In genomic region chr10:18069576-18069975, GRCm38 (mm10) we compare ENCODE assay signal across 18 mouse cellular contexts. TPM values are rescaled to one million over a fixed set of nuclear protein-coding genes. Genes with fewer than 3 reads are reported as not detected.
DNase-seq lines count a peak whose midpoint lies in the region; ATAC-seq and TF ChIP-seq lines count a peak whose summit lies in the region.
"Had no signal": no experiment of that assay in that cellular context is flagged by ENCODE, and none has a peak within 500 bp of the region (broad histone marks: within the 10 kb centered on the region; RNA-seq: fewer than 3 reads in every experiment).

No protein-coding gene starts in this region.

- no peak for TF ChIP-seq POLR2A in kidney, adult 2 months (IDR thresholded peaks at IDR 0.05; ENCODE audit: low read depth, low read length)

- no peaks in the 10 kb centered on the region for H3K36me3 ChIP-seq in kidney, adult 2 months (ENCODE audit: control insufficient read depth, insufficient read depth, low read length)
- H3K36me3 ChIP-seq: embryonic facial prominence, embryonic 15.5 days; hindbrain, embryonic 12.5 days; intestine, embryonic 15.5 days; kidney, embryonic 15.5 days; midbrain, embryonic 12.5 days had no signal

- 62% methylated on average over 2 of the region's 2 CpGs for WGBS in kidney, adult 2 months

- TF ChIP-seq CTCF in kidney, adult 2 months (conservative IDR thresholded peaks at IDR 0.05; ENCODE audit: insufficient read depth, insufficient read length, low read depth, low read length), result no peak

- H3K27me3 ChIP-seq in kidney, adult 2 months (replicated peaks; ENCODE audit: control insufficient read depth, insufficient read depth, low read length), result no peaks in the 10 kb centered on the region
- H3K27me3 ChIP-seq: embryonic facial prominence, embryonic 15.5 days; hindbrain, embryonic 12.5 days; intestine, embryonic 15.5 days; kidney, embryonic 15.5 days; midbrain, embryonic 12.5 days had no signal

- H3K27ac ChIP-seq in kidney, adult 2 months (ENCODE audit: insufficient read depth, low read depth, low read length), result peak overlapping the region; percentile 30; the same call in 1 of the 2 replicates
- H3K27ac ChIP-seq: embryonic facial prominence, embryonic 15.5 days; heart, adult 2 months; hindbrain, embryonic 12.5 days; intestine, embryonic 15.5 days; liver, embryonic 14.5 days; midbrain, embryonic 12.5 days had no signal

- no peak for DNase-seq in cerebellum, adult 11 months
- no peak for DNase-seq in kidney, adult 2 months
- no peak for DNase-seq in kidney, postnatal 10 days
- peak; percentile 83 for DNase-seq in brain, adult 2 months (ENCODE audit: low read depth, low spot score)
- DNase-seq in cerebellum, postnatal 25 days, result peak; percentile 26 to 59
- DNase-seq in gastrocnemius, postnatal 25 days, result no peak
- DNase-seq in spleen, postnatal 14 days (ENCODE audit: low spot score in 2 of 2), result no peak
- DNase-seq: adrenal gland, adult 8-10 months; thymus, adult 2 months had no signal

- no peak overlapping the region for H3K4me3 ChIP-seq in kidney, adult 2 months (ENCODE audit: insufficient read depth, low read depth, low read length)
- H3K4me3 ChIP-seq: embryonic facial prominence, embryonic 15.5 days; heart, adult 2 months; hindbrain, embryonic 12.5 days; intestine, embryonic 15.5 days; kidney, embryonic 15.5 days; midbrain, embryonic 12.5 days had no signal

- H3K4me1 ChIP-seq in kidney, adult 2 months (ENCODE audit: control insufficient read depth, insufficient read depth, low read length), result peaks cover 45% of the 10 kb centered on the region

- ATAC-seq in cerebellum, adult (ENCODE audit: insufficient number of reproducible peaks, low FRiP score, low TSS enrichment), result peak; percentile 71
- ATAC-seq: intestine, embryonic 15.5 days; lung, postnatal 0 days had no signal

RNA-seq across cellular contexts. Expression of gene Reps1, which starts 13.9 kb away (rescaled TPM):
- 31.8 and 39.3 TPM in 2 replicates for polyA plus RNA-seq in kidney, adult 2 months (2012; rRNA removed)
- 10 to 100 TPM; 19.7 to 23.8 TPM for total RNA-seq in gastrocnemius, postnatal 25 days (2021)

RNA-seq across cellular contexts. Expression of gene Abracl, which starts 46.5 kb away (rescaled TPM):
- 12.3 and 15.3 TPM in 2 replicates for polyA plus RNA-seq in kidney, adult 2 months (2012; rRNA removed)
- 1 to 10 TPM; 6.3 to 7.8 TPM for total RNA-seq in gastrocnemius, postnatal 25 days (2021)

Comparison
In these comparisons a context has a peak if more than half of its experiments do, and no peak if none do; other contexts are left out.
1. DNase-seq: peak in brain, adult 2 months (single experiment) and cerebellum, postnatal 25 days (2 of 2); none in cerebellum, adult 11 months (single experiment), kidney, adult 2 months (single experiment), kidney, postnatal 10 days (single experiment), gastrocnemius, postnatal 25 days (single experiment) and spleen, postnatal 14 days (0 of 2).